Comparison of ENCODE assay signal across 8 mouse cellular contexts in genomic region chr10:125264938-125265337, GRCm38 (mm10).
DNase-seq lines count a peak whose midpoint lies in the region; ATAC-seq and TF ChIP-seq lines count a peak whose summit lies in the region.

No protein-coding gene starts in this region.

- H3K27ac ChIP-seq in liver, embryonic 12.5 days = no peak overlapping the region
- H3K27ac ChIP-seq in forebrain, postnatal 0 days (ENCODE audit: low read depth, low read length) = no peak overlapping the region
- H3K27ac ChIP-seq in midbrain, embryonic 13.5 days = no peak overlapping the region

- WGBS in liver, embryonic 12.5 days (ENCODE audit: insufficient replicate concordance) = 48% methylated on average over 4 of the region's 4 CpGs
- 60% methylated on average over 4 of the region's 4 CpGs for WGBS in forebrain, postnatal 0 days
- WGBS in midbrain, embryonic 13.5 days = 58% methylated on average over 4 of the region's 4 CpGs

- H3K36me3 ChIP-seq in liver, embryonic 12.5 days = no peaks in the 10 kb centered on the region
- no peaks in the 10 kb centered on the region for H3K36me3 ChIP-seq in forebrain, postnatal 0 days (ENCODE audit: insufficient read depth)
- no peaks in the 10 kb centered on the region for H3K36me3 ChIP-seq in midbrain, embryonic 13.5 days

- intact Hi-C loops in left cerebral cortex, postnatal 25 days (cut with DNase I) = loop anchor here (2.0 to 5.0 kb wide), 3 partner anchors 122 to 274 kb away; partner anchors contain the start of gene Slc16a7

- H3K4me3 ChIP-seq in liver, embryonic 12.5 days = no peak overlapping the region
- H3K4me3 ChIP-seq in forebrain, postnatal 0 days (ENCODE audit: low read depth, low read length) = no peak overlapping the region
- no peak overlapping the region for H3K4me3 ChIP-seq in midbrain, embryonic 13.5 days (replicated peaks)

- ATAC-seq in liver, embryonic 12.5 days = no peak
- no peak for ATAC-seq in forebrain, postnatal 0 days
- ATAC-seq in midbrain, embryonic 13.5 days = 0 out of 2 replicates have a peak, but pooled peaks have one; percentile 43

- no peaks in the 10 kb centered on the region for H3K27me3 ChIP-seq in liver, embryonic 12.5 days (replicated peaks)
- no peaks in the 10 kb centered on the region for H3K27me3 ChIP-seq in forebrain, postnatal 0 days (ENCODE audit: insufficient read depth, low read length)
- H3K27me3 ChIP-seq in midbrain, embryonic 13.5 days = no peaks in the 10 kb centered on the region

- peak; percentile 63 for TF ChIP-seq CTCF in forebrain, postnatal 0 days (IDR thresholded peaks at IDR 0.05; ENCODE audit: low read depth)

- no peaks in the 10 kb centered on the region for H3K4me1 ChIP-seq in liver, embryonic 12.5 days
- 0 out of 2 replicates have a peak, but pooled peaks cover 4% of the 10 kb centered on the region for H3K4me1 ChIP-seq in forebrain, postnatal 0 days (ENCODE audit: insufficient read depth)
- H3K4me1 ChIP-seq in midbrain, embryonic 13.5 days (replicated peaks) = no peaks in the 10 kb centered on the region

- no peak overlapping the region for H3K9ac ChIP-seq in liver, embryonic 12.5 days
- H3K9ac ChIP-seq in forebrain, postnatal 0 days = no peak overlapping the region
- no peak overlapping the region for H3K9ac ChIP-seq in midbrain, embryonic 13.5 days (replicated peaks)

- DNase-seq in liver = peak; percentile 38
- DNase-seq in cerebellum, adult 18-20 months = peak; percentile 65 to 76
- DNase-seq in forebrain, postnatal 0 days = peak; percentile 47
- peak; percentile 28 for DNase-seq in kidney, adult 11 months
- DNase-seq in left cerebral cortex, postnatal 25 days (ENCODE audit: low spot score in 2 of 2) = peak; percentile 26 to 76
- DNase-seq in thymus, postnatal 36 days = peak; percentile 42 to 44

- no peaks in the 10 kb centered on the region for H3K9me3 ChIP-seq in liver, embryonic 12.5 days (replicated peaks)
- H3K9me3 ChIP-seq in forebrain, postnatal 0 days (ENCODE audit: low read length) = no peaks in the 10 kb centered on the region
- H3K9me3 ChIP-seq in midbrain, embryonic 13.5 days = no peaks in the 10 kb centered on the region

- no peak overlapping the region for H3K4me2 ChIP-seq in liver, embryonic 12.5 days
- H3K4me2 ChIP-seq in forebrain, postnatal 0 days (ENCODE audit: low read depth) = no peak overlapping the region
- H3K4me2 ChIP-seq in midbrain, embryonic 13.5 days (replicated peaks) = no peak overlapping the region
